Mouse (Mus musculus): Measurements from ENCODE around the gene Ankub1. TPM values are rescaled to one million over a fixed set of nuclear protein-coding genes. Genes with fewer than 3 reads are reported as not detected.

Gene Ankub1
- total and polyA plus RNA-seq, 3 experiments, result 0.12 TPM; not detected in 2

DNA sequence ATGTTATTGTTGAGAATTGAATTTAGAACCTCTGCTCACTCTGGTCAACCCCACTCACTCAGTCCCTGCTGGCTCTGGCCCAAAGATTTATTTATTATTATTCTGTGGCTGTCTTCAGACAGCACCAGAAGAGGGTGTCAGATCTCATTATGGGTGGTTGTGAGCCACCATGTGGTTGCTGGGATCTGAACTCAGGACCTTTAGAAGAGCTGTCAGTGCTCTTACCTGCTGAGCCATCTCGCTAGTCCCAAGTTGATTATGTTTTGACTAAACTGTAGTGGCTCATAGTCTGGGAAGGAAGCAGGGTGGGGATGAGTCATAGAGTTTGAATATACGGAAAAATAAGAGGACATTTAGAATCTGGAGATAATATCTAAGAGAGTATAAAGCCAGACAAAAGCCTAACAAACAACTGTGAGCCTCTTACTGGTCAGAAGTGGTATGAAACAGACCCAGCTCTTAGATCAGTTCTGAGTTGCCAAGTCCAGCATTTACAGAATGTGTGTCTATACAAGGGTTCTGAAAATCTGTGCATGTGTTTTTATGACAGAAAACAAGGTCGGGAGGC lies 80.1 kb downstream of the Ankub1 start:
- no peak overlapping the region for H3K9ac ChIP-seq (ENCODE audit: low read depth, low read length)
- H3K27ac ChIP-seq, result peak overlapping the region; percentile 34; the same call in 1 of the 2 replicates
- H3K36me3 ChIP-seq (ENCODE audit: control insufficient read depth, insufficient read depth, low read length), result no peaks in the 10 kb centered on the region
- no peaks in the 10 kb centered on the region; the same call in none of the 2 replicates for H3K4me1 ChIP-seq (ENCODE audit: control insufficient read depth, insufficient read depth, low read length)
- H3K27me3 ChIP-seq (ENCODE audit: control insufficient read depth, insufficient read depth, low read length), result no peaks in the 10 kb centered on the region
- H3K79me2 ChIP-seq (replicated peaks; ENCODE audit: control insufficient read depth, insufficient read depth, low read length), result no peaks in the 10 kb centered on the region
- H3K4me3 ChIP-seq, result no peak overlapping the region
- intact Hi-C loops (cut with DNase I), result loop anchor here (2.0 kb wide), 1 partner anchor 38 kb away; the partner anchor contains the start of gene Wwtr1
- no peak for DNase-seq
- no peak for TF ChIP-seq EP300 (IDR thresholded peaks at IDR 0.05; ENCODE audit: insufficient read depth, low read depth, low read length)
- peak; percentile 57 for TF ChIP-seq CTCF (IDR thresholded peaks at IDR 0.05)
- no peak for TF ChIP-seq POLR2A (IDR thresholded peaks at IDR 0.05; ENCODE audit: insufficient read depth, low read depth, low read length)
- 45% methylated on average over 3 of the region's 3 CpGs for WGBS

DNA sequence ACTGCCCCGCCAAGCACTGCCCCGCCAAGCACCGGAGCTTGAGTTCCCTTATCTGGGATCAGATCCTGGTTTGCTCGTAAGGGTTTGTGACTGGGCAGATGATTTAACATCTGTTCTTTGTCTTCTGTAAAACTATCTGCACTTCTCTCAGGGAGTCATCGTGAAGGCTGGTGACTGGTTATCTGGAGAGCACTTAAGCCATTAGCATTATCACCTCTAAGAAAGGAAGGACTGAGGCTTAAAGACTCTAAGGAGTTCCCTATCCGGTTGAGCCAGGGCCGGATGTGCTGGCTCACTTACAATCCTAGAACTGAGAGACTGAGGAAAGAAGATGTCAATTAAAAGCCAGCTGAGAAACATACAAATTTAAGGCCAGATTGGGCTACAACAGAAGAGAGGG lies 80.8 kb downstream of the Ankub1 start:
- TF ChIP-seq EP300 (IDR thresholded peaks at IDR 0.05; ENCODE audit: insufficient read depth, low read depth, low read length) (no peak), CTCF (IDR thresholded peaks at IDR 0.05) (no peak), POLR2A (IDR thresholded peaks at IDR 0.05; ENCODE audit: insufficient read depth, low read depth, low read length) (no peak)
- Histone ChIP-seq H3K79me2 (replicated peaks; ENCODE audit: control insufficient read depth, insufficient read depth, low read length) (no peaks in the 10 kb centered on the region), H3K9ac (ENCODE audit: low read depth, low read length) (no peak overlapping the region), H3K27me3 (ENCODE audit: control insufficient read depth, insufficient read depth, low read length) (no peaks in the 10 kb centered on the region), H3K4me3 (no peak overlapping the region), H3K27ac (peak overlapping the region; percentile 34), H3K4me1 (ENCODE audit: control insufficient read depth, insufficient read depth, low read length) (no peaks in the 10 kb centered on the region; the same call in none of the 2 replicates), H3K36me3 (ENCODE audit: control insufficient read depth, insufficient read depth, low read length) (no peaks in the 10 kb centered on the region)
- no peak for DNase-seq
- WGBS, result 19% methylated on average over 7 of the region's 7 CpGs
- intact Hi-C loops (cut with DNase I), result loop anchor here (2.0 kb wide), 1 partner anchor 37 kb away; the partner anchor contains the start of gene Wwtr1

Small RNA genes within 50 kb of the gene (microRNA-seq; reads per million reads assigned to microRNA genes)
- gene Mir6377, result 0 reads per million in 2 experiments

Other genes with a start within 250 kb of the Ankub1 start
- gene Wwtr1, start 116.9 kb downstream of the Ankub1 start, total RNA-seq (2021), result 10 to 100 TPM; 46.5 to 49.1 TPM
- gene Wwtr1, start 116.9 kb downstream of the Ankub1 start, polyA plus RNA-seq (2012; rRNA removed), result 28.2 and 40.6 TPM in 2 replicates
- 10 to 100 TPM; 12.2 to 13.9 TPM for gene Commd2, start 41.1 kb downstream of the Ankub1 start, total RNA-seq (2021)
- gene Commd2, start 41.1 kb downstream of the Ankub1 start, polyA plus RNA-seq (2012; rRNA removed), result 11.9 and 19.4 TPM in 2 replicates
- gene Rnf13, start 43.3 kb upstream of the Ankub1 start, total RNA-seq (2021), result 10 to 100 TPM; 73.6 to 83.2 TPM
- 61.2 and 98.0 TPM in 2 replicates for gene Rnf13, start 43.3 kb upstream of the Ankub1 start, polyA plus RNA-seq (2012; rRNA removed)
- 10 to 100 TPM; 36.2 to 37.0 TPM for gene Pfn2, start 155.3 kb upstream of the Ankub1 start, total RNA-seq (2021)
- 26.9 and 55.6 TPM in 2 replicates for gene Pfn2, start 155.3 kb upstream of the Ankub1 start, polyA plus RNA-seq (2012; rRNA removed)